Mouse (Mus musculus): ENCODE results near the gene Fxyd7. TPM values are rescaled to one million over a fixed set of nuclear protein-coding genes. Genes with fewer than 3 reads are reported as not detected.

Gene Fxyd7
- polyA plus RNA-seq, 1 experiment from 2014 or later: 9.1 TPM

- H3K36me3 ChIP-seq (ENCODE audit: insufficient read depth): no peaks in the 10 kb centered on the region
- TF ChIP-seq CTCF (IDR thresholded peaks at IDR 0.05; ENCODE audit: low read depth): no peak
- no peaks in the 10 kb centered on the region for H3K9me3 ChIP-seq (ENCODE audit: low read depth, low read length)
- WGBS: 63% methylated on average over 14 of the region's 14 CpGs
- ATAC-seq (ENCODE audit: insufficient read depth): 0 out of 2 replicates have a peak, but pooled peaks have one; percentile 19
- H3K4me2 ChIP-seq: no peak overlapping the region
- no peak for DNase-seq
- H3K9ac ChIP-seq: no peak overlapping the region
- no peaks in the 10 kb centered on the region for H3K27me3 ChIP-seq (ENCODE audit: insufficient read depth, low read length)
- H3K27ac ChIP-seq (ENCODE audit: low read depth): 0 out of 2 replicates have a peak overlapping the region, but pooled peaks have one; percentile 78
- no peaks in the 10 kb centered on the region for H3K4me1 ChIP-seq (ENCODE audit: insufficient read depth)
- H3K4me3 ChIP-seq (ENCODE audit: low read depth, low read length): no peak overlapping the region
Observed at GRCm38 (mm10) chr7:31082831-31083588, 31.7 kb upstream of the Fxyd7 start.

GRCm38 (mm10) chr7:31082106-31082505, 30.8 kb upstream of the Fxyd7 start:
- no peak for DNase-seq
- no peaks in the 10 kb centered on the region for H3K36me3 ChIP-seq (ENCODE audit: insufficient read depth)

GRCm38 (mm10) chr7:31081106-31081505, 29.8 kb upstream of the Fxyd7 start:
- no peak overlapping the region for H3K4me3 ChIP-seq (ENCODE audit: low read depth, low read length)
- H3K9ac ChIP-seq: no peak overlapping the region
- 52% methylated on average over 1 of the region's 1 CpGs for WGBS
- H3K36me3 ChIP-seq (ENCODE audit: insufficient read depth): no peaks in the 10 kb centered on the region
- no peak overlapping the region for H3K4me2 ChIP-seq
- no peaks in the 10 kb centered on the region for H3K4me1 ChIP-seq (ENCODE audit: insufficient read depth)
- H3K27ac ChIP-seq (ENCODE audit: low read depth): no peak overlapping the region
- no peak for ATAC-seq (ENCODE audit: insufficient read depth)
- DNase-seq: no peak
- no peaks in the 10 kb centered on the region for H3K27me3 ChIP-seq (ENCODE audit: insufficient read depth, low read length)
- H3K9me3 ChIP-seq (ENCODE audit: low read depth, low read length): no peaks in the 10 kb centered on the region
- TF ChIP-seq CTCF (IDR thresholded peaks at IDR 0.05; ENCODE audit: low read depth): no peak

More at GRCm38 (mm10) chr7:31082106-31082505, 30.8 kb upstream of the Fxyd7 start:
- H3K9ac ChIP-seq: no peak overlapping the region
- no peak overlapping the region for H3K27ac ChIP-seq (ENCODE audit: low read depth)
- H3K4me3 ChIP-seq (ENCODE audit: low read depth, low read length): no peak overlapping the region
- no peaks in the 10 kb centered on the region for H3K27me3 ChIP-seq (ENCODE audit: insufficient read depth, low read length)
- TF ChIP-seq CTCF (IDR thresholded peaks at IDR 0.05; ENCODE audit: low read depth): no peak
- H3K9me3 ChIP-seq (ENCODE audit: low read depth, low read length): no peaks in the 10 kb centered on the region
- no peak overlapping the region for H3K4me2 ChIP-seq
- no peak for ATAC-seq (ENCODE audit: insufficient read depth)
- no peaks in the 10 kb centered on the region for H3K4me1 ChIP-seq (ENCODE audit: insufficient read depth)

GRCm38 (mm10) chr7:31080611-31081010, 29.3 kb upstream of the Fxyd7 start:
- TF ChIP-seq CTCF (IDR thresholded peaks at IDR 0.05; ENCODE audit: low read depth): no peak
- no peak overlapping the region for H3K4me2 ChIP-seq
- WGBS: 61% methylated on average over 3 of the region's 3 CpGs
- DNase-seq: no peak
- no peak overlapping the region for H3K4me3 ChIP-seq (ENCODE audit: low read depth, low read length)
- H3K36me3 ChIP-seq (ENCODE audit: insufficient read depth): no peaks in the 10 kb centered on the region
- H3K9me3 ChIP-seq (ENCODE audit: low read depth, low read length): no peaks in the 10 kb centered on the region
- H3K27ac ChIP-seq (ENCODE audit: low read depth): no peak overlapping the region
- no peaks in the 10 kb centered on the region for H3K4me1 ChIP-seq (ENCODE audit: insufficient read depth)
- H3K9ac ChIP-seq: no peak overlapping the region
- ATAC-seq (ENCODE audit: insufficient read depth): no peak
- H3K27me3 ChIP-seq (ENCODE audit: insufficient read depth, low read length): no peaks in the 10 kb centered on the region

- 78% methylated on average over 8 of the region's 8 CpGs for WGBS
- Histone ChIP-seq H3K4me1 (ENCODE audit: insufficient read depth) (no peaks in the 10 kb centered on the region), H3K27me3 (ENCODE audit: insufficient read depth, low read length) (no peaks in the 10 kb centered on the region), H3K4me3 (ENCODE audit: low read depth, low read length) (no peak overlapping the region), H3K36me3 (ENCODE audit: insufficient read depth) (no peaks in the 10 kb centered on the region), H3K4me2 (no peak overlapping the region), H3K9ac (no peak overlapping the region), H3K9me3 (ENCODE audit: low read depth, low read length) (no peaks in the 10 kb centered on the region), H3K27ac (ENCODE audit: low read depth) (no peak overlapping the region)
- ATAC-seq (ENCODE audit: insufficient read depth) (no peak), DNase-seq (no peak)
- no peak for TF ChIP-seq CTCF (IDR thresholded peaks at IDR 0.05; ENCODE audit: low read depth)
Observed at GRCm38 (mm10) chr7:31079670-31080069, 28.4 kb upstream of the Fxyd7 start.

- WGBS: 43% methylated on average over 5 of the region's 5 CpGs
- Histone ChIP-seq H3K36me3 (ENCODE audit: insufficient read depth) (no peaks in the 10 kb centered on the region), H3K9me3 (ENCODE audit: low read depth, low read length) (no peaks in the 10 kb centered on the region), H3K27ac (ENCODE audit: low read depth) (no peak overlapping the region), H3K27me3 (ENCODE audit: insufficient read depth, low read length) (no peaks in the 10 kb centered on the region), H3K4me2 (no peak overlapping the region), H3K4me1 (ENCODE audit: insufficient read depth) (no peaks in the 10 kb centered on the region), H3K4me3 (ENCODE audit: low read depth, low read length) (no peak overlapping the region), H3K9ac (no peak overlapping the region)
- peak; percentile 50; the same call in 1 of the 2 replicates for ATAC-seq (ENCODE audit: insufficient read depth)
- peak; percentile 93 for TF ChIP-seq CTCF (IDR thresholded peaks at IDR 0.05; ENCODE audit: low read depth)
- peak; percentile 87 for DNase-seq
Observed at GRCm38 (mm10) chr7:31077885-31078445, 26.7 kb upstream of the Fxyd7 start.

GRCm38 (mm10) chr7:31077470-31077869, 26.2 kb upstream of the Fxyd7 start:
- Histone ChIP-seq H3K27ac (ENCODE audit: low read depth) (no peak overlapping the region), H3K4me1 (ENCODE audit: insufficient read depth) (no peaks in the 10 kb centered on the region), H3K9ac (no peak overlapping the region), H3K4me2 (no peak overlapping the region), H3K27me3 (ENCODE audit: insufficient read depth, low read length) (no peaks in the 10 kb centered on the region), H3K4me3 (ENCODE audit: low read depth, low read length) (no peak overlapping the region), H3K36me3 (ENCODE audit: insufficient read depth) (no peaks in the 10 kb centered on the region), H3K9me3 (ENCODE audit: low read depth, low read length) (no peaks in the 10 kb centered on the region)
- no peak for DNase-seq
- ATAC-seq (ENCODE audit: insufficient read depth): peak; percentile 16; the same call in 1 of the 2 replicates
- WGBS: 42% methylated on average over 6 of the region's 6 CpGs
- no peak for TF ChIP-seq CTCF (IDR thresholded peaks at IDR 0.05; ENCODE audit: low read depth)
